Mouse (Mus musculus): Measurements from ENCODE around the gene Xylt2. TPM values are rescaled to one million over a fixed set of nuclear protein-coding genes. Genes with fewer than 3 reads are reported as not detected.
"Not testable (repeated sequence)": the region's sequence is repeated elsewhere in the genome, so short reads cannot be mapped to it uniquely, and the experiment has no call there.

Xylt2 gene
- 1 to 10 TPM; 5.4 to 7.0 TPM for polyA plus RNA-seq (2017; shearing (Covaris generic))

GRCm38 (mm10) chr11:94676754-94677606 lies at the start of gene Xylt2:
Gene Xylt2 (minus strand): TSS chr11:94677515.
- ATAC-seq: peak; percentile 93

DNA sequence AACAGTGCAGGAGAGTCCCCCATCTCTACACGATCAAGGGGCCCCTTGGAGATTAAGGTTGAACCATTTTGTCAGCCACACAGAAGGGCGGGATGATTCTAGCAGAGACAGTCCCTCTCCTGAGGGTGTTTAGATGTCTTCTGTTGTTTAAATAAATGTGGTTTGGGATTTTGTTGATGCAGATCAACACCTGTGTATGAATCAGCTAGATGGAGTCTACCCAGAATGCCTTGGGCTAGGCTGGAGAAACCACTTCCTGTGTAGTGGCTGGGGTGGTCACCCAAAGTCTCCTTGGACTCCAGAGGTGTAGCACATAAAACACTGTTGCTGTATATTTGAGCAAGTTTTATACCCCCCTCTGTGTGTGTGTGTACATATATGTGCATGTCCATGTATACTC lies 41.9 kb upstream of the Xylt2 start:
- no peak for ATAC-seq

- no peak for ATAC-seq
Measured at GRCm38 (mm10) chr11:94718113-94718909, 41.0 kb upstream of the Xylt2 start.

GRCm38 (mm10) chr11:94717239-94717638 lies 39.9 kb upstream of the Xylt2 start:
- no peak for ATAC-seq

GRCm38 (mm10) chr11:94716754-94717153 lies 39.4 kb upstream of the Xylt2 start:
- peak; percentile 73 for ATAC-seq

- ATAC-seq: no peak
Measured at GRCm38 (mm10) chr11:94715622-94716021, 38.3 kb upstream of the Xylt2 start.

DNA sequence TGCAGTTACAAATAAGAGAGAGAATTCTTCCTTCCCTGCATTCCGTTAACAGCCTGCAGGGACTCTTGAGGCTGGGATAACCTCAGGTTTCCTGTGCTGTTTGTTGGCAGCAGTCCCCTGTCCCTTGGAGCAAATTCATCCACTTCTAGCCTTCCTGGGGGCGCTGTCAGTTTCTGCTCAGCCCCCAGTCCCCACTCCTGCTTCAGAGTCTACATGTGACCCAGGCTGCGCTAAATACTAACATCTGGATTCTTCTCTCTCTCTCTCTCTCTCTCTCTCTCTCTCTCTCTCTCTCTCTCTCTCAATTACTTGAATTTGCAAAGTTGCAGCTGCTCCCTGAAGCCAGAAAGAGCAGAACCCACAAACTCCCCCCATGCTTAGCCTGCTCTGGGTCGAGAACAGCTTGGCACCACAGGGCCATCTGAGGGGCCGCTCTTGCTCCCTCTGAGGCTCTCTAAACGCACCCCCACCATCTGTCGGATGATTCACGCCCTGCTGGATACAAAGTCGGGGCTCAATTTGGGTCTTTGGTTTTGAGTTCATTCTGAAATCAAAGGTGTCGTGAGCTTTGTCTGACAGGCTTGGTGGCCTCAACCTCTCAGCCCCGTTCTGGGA lies 36.0 kb upstream of the Xylt2 start:
- ATAC-seq: no peak

GRCm38 (mm10) chr11:94704472-94704871 lies 27.2 kb upstream of the Xylt2 start, which contains the start of gene Gm11541:
Gene Gm11541 (minus strand): TSS chr11:94704499.
- no peak for ATAC-seq

- no peak for ATAC-seq
Measured at GRCm38 (mm10) chr11:94704020-94704419, 26.7 kb upstream of the Xylt2 start.

DNA sequence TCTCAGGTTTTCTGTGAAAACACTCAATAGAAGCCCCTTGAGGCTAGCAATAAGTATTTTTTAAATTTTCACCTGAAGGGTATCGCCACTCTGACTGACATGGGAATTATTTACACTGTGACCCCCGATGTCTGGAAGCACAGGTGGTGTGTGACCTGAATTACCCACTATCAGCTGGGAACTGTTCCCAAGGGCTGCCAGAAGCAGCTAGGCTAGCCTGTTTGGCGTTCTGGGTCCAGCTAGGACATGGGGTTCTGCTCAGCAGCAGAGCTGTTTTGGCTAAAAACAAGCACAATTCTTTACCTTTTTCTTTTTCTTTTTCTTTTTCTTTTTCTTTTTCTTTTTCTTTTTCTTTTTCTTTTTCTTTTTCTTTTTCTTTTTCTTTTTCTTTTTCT lies 24.9 kb upstream of the Xylt2 start:
- no peak for ATAC-seq

GRCm38 (mm10) chr11:94701401-94702215 lies 24.3 kb upstream of the Xylt2 start:
- no peak for ATAC-seq

- ATAC-seq: no peak
Measured at GRCm38 (mm10) chr11:94699399-94699798, 22.1 kb upstream of the Xylt2 start.

- peak; percentile 94 for ATAC-seq
Measured at GRCm38 (mm10) chr11:94697703-94698464, 20.6 kb upstream of the Xylt2 start.

GRCm38 (mm10) chr11:94697140-94697539 lies 19.8 kb upstream of the Xylt2 start:
- peak; percentile 15 for ATAC-seq

DNA sequence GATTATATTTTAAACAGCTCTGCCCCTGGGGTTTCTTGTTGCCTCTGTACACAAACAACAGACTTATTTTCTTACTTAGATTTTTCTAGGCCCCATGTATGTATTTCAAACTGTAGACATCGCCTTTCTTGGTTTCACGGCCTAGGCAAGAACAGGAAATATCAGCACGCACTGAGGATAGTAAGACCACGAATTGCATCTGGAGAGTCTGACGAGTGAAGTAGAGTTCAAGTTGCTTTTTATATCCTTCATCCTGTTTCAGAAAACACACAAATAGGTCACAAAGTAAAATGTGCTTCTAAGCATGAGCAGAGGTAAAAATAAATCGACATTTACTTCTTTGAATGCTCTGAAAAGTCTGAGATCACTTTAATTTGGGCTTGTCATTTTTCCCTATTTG lies 18.2 kb upstream of the Xylt2 start:
- ATAC-seq: no peak

DNA sequence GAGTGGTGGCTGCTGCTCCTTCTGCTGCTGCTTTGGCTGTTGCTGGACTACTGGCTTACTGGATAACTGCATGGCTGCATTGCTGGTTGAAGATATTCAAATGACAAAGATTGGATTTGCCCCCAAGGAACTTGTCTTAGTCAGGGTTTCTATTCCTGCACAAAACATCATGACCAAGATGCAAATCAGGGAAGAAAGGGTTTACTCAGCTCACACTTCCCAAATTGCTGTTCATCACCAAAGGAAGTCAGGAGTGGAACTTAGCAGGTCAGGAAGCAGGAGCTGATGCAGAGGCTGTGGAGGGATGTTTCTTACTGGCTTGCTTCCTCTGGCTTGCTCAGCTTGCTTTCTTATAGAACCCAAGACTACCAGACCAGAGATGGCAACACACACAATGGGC lies 15.2 kb upstream of the Xylt2 start:
- ATAC-seq: not testable (repeated sequence)

DNA sequence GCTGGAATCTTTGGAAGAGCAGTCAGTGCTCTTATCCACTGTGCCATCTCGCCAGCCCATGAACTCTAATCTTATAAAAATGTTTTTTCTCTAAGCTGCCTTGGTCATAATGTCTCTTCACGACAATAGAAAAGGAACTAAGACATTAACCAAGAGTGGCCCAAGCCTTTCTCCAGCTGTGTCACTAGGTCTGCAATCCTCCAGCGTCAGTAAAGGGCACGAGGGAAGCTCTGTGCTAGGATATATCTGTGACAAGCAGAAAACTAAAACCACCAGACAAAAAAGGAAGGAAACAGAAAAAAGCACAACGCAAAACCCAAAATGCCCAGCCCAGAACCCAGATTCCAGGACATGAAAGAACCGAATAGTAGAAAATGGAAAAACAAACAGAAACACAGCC lies 9.9 kb upstream of the Xylt2 start:
- no peak for ATAC-seq

DNA sequence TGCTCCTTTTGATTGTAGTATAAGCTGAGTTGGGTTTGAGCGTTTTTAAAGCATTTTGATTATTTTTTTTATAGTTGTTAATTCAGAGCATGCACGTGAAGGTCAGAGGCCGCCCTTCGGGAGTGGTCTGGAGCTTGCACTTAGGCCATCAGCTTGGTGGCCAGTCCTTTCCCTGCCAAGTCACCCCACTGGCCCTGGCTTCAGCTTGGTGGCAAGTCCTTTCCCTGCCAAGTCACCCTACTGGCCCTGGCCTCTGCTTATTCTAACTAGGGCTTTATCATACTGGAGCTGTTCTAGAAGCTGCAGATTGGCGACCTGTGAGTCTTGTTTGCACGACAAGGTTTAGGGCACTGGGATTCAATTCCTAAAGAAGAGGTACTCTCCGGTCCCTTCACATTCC lies 5.1 kb upstream of the Xylt2 start:
- no peak for ATAC-seq

DNA sequence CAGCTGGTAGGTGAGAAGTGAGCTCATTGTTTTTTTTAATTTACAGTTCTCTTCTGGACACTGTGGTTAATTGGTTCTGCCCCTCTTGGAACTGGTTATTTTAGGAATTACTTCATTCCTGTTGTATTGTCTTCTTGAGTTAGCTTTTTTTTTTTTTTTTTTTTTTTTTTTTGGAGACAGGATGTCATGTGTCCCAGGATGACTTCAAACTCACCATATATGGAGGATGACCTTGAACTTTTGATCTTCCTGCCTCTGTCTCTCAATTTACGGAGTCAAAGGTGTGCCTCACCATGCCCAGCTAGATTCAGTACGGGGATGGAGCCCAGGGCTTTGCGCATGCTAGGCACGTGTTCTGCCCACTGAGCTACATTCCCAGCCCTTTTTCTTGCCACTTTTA lies 4.3 kb upstream of the Xylt2 start:
- no peak for ATAC-seq

GRCm38 (mm10) chr11:94680639-94681038 lies 3.3 kb upstream of the Xylt2 start:
- ATAC-seq: no peak

DNA sequence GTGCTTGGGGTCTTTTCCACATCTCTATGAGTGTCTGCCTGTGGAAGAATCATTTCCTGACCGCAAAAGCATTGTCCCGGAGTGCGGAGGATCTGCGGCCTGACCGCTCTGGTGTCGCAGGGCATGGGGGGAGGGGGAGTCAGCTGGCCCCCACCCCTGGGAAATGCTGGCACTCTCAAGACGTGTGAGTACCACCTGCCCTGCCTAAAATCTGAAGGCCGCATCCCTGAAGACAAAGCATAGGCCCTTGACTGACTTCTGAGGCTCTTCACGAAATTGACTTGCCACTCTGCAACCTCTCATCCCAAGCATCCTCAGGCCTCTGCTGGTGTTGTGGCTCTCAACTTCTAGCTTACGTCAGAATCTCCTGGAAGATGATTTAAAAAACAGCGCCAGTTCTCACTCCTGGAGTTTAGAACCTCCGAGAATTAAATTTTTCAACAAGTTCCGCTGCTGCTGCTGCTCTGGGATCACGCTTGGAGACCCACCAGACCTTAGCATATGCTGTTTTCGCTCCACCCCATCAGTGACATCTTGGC lies 361 bp upstream of the Xylt2 start:
- ATAC-seq: no peak
